Mouse (Mus musculus) heart, postnatal 25 days (tissue): ENCODE data around the gene Pkm. TPM values are rescaled to one million over a fixed set of nuclear protein-coding genes. Genes with fewer than 3 reads are reported as not detected.
A peak's percentile ranks its signal among the peaks of the same experiment; 100 is the strongest.

ENCODE experiments used
- DNase-seq: peaks from one replicate; pipeline ENCODE4 v3.0.0; 2022; ENCODE audit warnings: low spot score
- intact Hi-C: fragments of 180-260 bp; cut with DNase I; formaldehyde crosslinking; loops from one replicate; pipeline ENCODE4 v1.15.1; 2025
- total RNA-seq, 2 experiments: library from RNA; stranded (reverse); gene quantifications; 2 replicates each; pipeline ENCODE4 v1.2.3; 2021

The Pkm gene
- total RNA-seq, 2 experiments from 2014 or later: 1,181 to 1,232 TPM

DNA sequence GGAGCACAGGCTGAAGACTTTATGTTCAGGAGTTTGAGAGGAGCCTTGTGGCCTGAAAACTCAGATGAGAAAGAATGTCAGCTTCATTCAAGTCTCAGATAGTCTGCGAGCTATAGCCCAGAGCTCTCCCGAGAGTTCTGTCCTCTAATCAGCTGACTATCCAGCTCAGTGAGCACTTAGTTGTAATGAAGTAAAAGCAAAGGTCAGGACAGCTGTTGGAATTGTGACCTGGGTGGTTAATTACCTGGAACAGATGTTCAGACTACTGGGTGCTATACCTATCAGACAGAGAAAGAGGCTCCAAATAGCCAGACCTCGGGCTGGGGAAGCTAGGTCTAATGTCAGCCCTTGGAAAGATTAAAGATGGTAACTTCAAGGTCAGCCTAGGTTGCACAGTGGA lies 7.8 kb downstream of the Pkm start:
- intact Hi-C loops: no loop called here
- DNase-seq: no peak

DNA sequence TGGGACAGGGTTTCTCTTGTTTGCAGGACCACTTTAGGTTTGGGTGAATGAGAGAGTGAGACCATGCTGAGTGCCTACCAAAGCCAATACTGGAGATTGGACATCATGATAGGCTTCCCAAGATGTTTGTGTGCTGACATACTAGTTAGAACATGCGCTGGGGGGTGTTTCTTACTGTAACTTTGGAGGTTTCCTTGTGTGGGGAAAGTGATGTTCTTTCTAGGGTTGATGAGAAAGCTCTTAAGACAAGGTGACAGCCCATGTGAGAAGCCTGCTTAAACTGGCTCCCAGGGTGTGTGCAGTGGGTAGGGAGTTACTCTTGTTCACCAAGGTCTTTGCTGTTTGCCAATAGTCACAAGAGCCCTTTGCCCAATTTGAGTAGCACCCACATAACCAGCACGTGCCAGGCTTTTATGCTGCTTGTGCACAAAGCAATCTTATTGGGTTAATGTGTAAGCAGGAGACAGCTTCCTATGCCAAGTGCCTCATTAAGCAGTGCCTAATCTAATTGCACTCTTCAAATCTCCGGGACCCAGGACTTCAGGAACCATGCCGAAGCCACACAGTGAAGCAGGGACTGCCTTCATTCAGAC lies 8.6 kb downstream of the Pkm start:
- DNase-seq: no peak
- intact Hi-C loops: no loop called here

DNA sequence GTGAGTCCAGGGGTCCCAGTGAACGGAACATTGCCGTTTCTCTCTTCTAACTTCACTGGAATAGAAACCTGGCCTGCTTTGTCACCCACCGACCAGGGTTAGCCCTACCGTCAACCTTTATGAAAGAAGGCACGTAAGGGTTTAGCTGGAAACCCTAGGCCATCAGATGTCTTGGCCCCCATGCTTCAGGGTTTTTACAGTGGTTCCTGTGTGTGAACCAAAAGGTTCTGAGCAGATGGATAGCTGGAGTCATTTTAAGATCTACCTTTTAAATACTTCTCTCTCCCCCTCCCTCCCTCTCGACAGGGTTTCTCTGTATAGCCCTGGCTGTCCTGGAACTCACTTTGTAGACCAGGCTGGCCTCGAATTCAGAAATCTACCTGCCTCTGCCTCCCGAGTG lies 9.8 kb downstream of the Pkm start:
- no peak for DNase-seq
- intact Hi-C loops: no loop called here

DNA sequence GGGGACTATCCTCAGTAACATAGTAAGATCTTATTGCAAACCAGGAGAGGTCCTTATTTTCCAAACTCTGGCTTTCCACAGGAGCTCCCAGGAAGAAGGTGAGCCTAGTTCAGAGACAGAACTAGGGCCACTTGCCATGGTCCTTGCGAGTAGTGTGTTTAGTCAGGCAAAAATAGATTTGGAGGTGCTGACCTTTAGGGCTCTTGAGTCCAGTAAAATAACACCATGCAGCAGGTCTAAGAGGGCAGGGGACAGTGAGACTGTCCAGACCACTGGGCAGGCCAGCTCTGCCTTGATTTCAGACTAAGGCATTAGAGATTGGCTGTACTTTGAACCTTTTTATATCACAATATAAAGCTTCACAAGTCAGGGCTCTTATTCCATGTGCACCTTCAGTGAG lies 10.6 kb downstream of the Pkm start:
- intact Hi-C loops: no loop called here
- no peak for DNase-seq

DNA sequence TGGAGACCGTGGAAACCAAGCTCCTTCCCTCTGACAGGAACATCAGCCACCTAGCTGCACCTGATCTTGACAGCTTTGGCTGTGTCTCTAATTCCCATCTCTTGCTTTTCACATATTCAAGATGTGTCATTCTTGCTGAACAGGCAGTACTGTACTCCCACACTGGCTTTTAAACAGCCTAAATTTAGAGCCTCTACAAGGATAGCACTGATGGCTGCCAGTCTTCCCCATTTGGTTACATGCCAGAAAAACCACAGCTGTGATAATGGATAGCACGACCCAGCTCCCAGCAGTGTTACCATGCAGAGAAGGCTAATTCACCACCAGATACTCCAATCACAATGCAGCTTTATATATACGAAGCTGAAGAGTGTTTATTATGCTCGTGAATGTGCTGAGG lies 11.1 kb downstream of the Pkm start:
- intact Hi-C loops: no loop called here
- no peak for DNase-seq

DNA sequence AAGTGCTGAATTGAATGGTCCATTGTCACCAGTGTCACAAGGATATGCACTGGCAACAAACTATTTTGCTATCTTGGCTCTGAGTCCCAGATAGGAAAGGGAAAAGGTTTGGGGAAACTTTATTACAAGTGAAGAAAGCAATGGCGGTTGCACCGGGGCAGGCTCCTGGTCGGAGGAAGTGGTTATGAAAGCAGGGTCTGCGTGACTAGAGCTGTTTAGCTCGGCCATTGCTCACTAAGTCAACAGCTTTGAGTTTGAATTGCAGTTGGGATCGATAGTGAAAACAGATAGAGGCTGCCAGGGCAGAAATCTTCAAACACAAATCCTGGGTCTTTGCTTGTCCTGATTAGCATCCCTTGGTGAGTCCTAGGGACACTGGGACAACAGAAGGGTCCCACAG lies 11.7 kb downstream of the Pkm start:
- intact Hi-C loops: no loop called here
- no peak for DNase-seq

DNA sequence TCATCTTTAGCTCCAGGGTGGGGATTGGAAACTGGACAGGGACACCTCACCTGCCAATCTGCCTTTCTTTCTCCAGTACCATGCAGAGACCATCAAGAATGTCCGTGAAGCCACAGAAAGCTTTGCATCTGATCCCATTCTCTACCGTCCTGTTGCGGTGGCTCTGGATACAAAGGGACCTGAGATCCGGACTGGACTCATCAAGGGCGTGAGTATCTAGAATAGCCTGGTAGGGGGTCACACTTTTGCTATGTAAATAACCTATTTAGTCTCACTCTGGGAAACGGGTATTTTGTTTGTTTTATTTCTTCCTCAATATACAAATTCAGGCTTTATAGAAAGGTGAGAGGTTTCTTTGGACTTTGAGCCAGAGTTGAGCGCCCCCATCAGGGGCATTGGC lies 12.3 kb downstream of the Pkm start:
- intact Hi-C loops: no loop called here
- DNase-seq: no peak

DNA sequence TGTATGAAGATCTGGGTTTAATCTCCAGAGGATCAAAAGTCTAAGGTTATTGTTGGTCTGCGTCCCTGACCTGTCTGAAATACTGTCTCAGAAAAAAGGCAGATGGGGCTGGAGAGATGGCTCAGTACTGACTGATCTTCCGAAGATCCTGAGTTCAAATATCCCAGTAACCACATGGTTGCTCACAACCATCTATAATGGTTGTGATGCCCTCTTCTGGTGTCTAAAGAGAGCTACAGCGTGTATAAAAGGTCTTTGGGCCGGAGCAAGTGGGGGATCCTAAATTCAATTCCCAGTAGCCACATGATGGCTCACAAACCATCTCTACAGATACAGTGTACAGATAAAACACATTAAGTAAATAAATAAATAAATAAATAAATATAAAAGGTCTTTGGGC lies 13.0 kb downstream of the Pkm start:
- intact Hi-C loops: no loop called here
- DNase-seq: no peak

DNA sequence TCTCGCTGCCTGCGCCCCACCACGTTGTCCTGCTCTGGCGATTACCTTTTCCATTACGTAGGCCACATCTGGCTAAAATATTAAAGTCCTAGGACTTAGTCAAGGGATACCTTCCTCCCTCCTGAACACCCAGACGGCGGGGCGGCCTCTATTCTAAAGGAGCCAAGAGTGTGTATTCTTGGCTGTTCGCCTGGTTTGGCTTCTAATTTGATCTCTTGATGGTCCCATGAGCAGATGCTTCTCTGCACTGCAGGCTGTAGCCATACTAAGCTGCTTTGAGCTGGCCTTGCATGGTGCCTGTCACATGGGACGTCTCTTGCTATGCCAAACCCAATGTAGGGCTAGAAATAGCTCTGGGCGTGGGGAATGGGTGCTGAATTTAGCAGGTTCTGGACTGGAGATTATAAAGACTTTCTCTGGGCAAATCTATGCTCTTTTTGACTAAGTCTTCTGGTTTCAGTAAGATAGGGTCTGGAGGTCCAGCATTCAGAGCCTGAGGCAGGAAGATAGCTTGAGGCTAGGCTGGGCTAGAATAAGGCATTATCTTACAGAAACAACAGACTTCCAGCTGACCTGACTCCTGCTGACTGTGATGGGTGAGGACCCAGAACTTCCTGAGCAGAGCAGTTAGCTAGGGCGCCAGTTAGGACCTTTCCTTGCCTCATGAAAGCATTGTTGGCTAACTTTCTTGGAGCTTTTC lies 16.2 kb downstream of the Pkm start:
- intact Hi-C loops: no loop called here
- DNase-seq: no peak

DNA sequence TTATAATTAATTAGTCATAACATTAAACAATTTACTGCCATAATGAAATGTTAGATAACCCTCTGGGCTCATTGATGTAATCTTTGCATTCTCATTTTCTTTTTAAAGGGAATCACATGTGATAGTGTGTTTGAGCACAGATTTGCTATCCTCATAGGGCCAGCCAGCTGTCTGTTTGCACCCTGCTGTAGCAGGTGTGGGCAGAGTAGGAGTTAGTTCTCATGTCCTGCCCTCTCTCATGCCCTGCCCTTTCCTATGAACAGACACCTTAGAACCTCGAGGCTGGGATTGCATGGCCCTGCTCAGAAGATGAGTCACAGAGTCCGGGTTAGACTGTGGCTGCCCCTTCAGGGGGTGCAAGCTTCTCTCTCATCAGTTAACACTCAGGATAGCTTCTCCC lies 17.3 kb downstream of the Pkm start:
- DNase-seq: no peak
- intact Hi-C loops: no loop called here

DNA sequence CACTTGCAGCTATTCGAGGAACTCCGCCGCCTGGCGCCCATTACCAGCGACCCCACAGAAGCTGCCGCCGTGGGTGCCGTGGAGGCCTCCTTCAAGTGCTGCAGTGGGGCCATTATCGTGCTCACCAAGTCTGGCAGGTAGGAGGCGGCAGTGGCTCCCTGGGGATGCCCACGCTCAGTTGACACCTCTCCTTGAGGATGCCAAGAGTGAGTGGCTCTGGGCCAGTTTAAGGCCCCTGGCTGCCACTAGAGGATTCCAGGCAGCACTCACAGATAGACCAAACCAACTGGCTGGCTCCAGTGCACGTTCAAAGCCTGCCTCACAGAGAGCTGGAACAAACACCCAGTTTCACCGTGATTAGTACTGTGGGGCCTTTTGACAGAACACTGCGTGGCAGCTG lies 19.4 kb downstream of the Pkm start:
- DNase-seq: no peak
- intact Hi-C loops: loop anchor here (5.0 kb wide), 2 partner anchors 33 to 108 kb away; no protein-coding TSS in a partner anchor

DNA sequence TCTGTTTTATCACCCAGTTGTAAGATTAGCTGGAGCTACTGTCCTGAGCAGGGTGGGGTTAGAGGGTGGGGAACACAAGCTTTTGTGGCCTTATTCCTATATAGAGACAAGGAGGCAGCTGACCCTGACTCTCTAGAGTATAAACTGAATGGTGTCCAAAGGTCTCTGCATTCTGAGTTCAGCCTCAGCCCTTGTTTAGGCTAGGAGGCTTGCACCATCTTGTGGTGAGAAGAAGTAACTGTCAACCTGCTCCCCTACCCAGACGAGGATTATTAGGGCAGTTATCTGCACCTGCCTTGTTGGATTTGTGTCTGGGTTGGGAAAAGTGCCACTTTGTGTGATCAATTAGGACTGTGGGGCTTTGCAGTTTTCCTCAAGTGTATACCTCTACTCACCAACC lies 22.1 kb downstream of the Pkm start:
- no peak for DNase-seq
- intact Hi-C loops: loop anchor here (2.0 to 5.0 kb wide), 4 partner anchors 22 to 111 kb away; partner anchors contain the start of genes Parp6 and Pkm

DNA sequence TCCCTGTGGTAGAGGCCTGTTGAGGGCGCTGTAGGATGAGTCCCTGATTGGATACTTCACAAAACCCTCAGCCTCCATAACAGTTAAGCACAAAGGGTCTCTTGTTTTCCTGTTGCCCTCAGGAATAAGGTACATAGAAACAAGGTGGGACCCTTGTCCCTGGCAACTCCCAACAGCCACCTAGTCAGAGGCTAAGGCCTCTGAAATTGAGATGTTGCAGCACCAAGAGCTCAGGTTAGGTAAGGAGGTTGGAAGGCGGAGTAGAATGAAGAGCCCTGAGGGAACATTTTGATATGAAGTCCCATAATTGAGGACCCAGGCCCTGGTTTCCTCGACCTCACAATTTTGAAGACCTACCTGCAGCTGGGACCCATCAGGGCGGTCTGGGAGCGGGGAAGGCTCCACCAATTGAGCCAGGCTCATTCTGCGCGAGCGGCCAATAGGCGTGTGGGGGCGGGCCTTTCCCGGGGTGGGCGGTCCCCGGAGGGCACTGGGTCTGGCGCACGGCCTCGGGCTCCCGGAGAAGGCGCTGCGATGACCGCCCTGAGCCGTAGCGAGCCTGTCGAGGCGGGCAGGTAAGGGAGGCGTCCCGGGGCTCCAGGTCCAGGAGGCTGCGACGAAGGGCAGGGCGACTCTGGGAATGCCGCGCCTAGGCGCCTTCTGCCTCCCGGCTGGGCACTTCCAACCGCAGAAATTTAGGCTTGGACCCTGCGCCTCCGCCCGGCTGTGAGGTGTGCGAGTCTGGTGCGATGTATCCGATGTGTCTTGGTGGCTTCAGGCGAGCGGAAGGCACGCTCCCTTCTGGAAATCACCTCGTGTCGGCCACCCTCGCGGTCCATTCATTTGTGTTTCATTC lies 23.7 kb downstream of the Pkm start, which contains the start of gene Gramd2:
TSS of gene Gramd2 (plus strand) at position 467 of the 856 bp plus-strand sequence.
- DNase-seq: no peak
- intact Hi-C loops: loop anchor here (2.0 to 5.0 kb wide), 4 partner anchors 23 to 113 kb away; partner anchors contain the start of genes Parp6 and Pkm

DNA sequence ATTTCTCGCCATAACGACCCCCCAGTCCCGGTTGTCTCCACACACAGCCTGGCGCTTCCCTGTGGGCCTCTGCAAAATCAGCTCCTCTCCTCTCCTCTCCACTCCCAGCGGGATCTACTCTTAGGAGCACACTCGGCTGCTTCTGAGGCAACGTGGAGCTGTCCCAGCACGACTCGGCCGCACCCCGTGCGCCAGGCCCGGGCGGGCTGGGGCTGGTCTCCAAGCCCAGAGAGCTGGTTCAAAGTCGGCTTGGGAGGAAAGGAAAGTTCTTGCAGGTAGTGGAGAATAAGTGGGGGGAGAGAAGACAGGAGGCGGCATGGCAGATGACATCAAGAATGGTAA lies 24.3 kb downstream of the Pkm start:
- intact Hi-C loops: no loop called here
- DNase-seq: no peak

DNA sequence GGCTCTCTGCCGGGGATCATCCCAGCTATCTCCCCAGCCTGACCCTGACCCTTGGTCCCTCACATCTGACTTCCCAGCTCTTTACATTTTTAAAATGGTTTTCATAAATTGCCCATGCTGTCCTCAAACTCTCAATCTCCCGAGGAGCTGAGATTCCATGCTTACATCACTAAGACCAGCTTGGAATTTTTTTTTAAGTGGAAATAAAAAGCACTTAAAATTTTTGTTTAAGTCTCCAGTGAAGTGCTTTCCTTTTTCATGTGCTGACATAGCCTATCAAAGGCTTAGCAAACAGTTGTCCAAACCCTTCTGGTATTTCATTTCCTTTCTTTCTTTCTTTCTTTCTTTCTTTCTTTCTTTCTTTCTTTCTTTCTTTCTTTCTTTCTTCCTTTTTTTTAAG lies 27.9 kb downstream of the Pkm start:
- intact Hi-C loops: no loop called here
- DNase-seq: no peak

DNA sequence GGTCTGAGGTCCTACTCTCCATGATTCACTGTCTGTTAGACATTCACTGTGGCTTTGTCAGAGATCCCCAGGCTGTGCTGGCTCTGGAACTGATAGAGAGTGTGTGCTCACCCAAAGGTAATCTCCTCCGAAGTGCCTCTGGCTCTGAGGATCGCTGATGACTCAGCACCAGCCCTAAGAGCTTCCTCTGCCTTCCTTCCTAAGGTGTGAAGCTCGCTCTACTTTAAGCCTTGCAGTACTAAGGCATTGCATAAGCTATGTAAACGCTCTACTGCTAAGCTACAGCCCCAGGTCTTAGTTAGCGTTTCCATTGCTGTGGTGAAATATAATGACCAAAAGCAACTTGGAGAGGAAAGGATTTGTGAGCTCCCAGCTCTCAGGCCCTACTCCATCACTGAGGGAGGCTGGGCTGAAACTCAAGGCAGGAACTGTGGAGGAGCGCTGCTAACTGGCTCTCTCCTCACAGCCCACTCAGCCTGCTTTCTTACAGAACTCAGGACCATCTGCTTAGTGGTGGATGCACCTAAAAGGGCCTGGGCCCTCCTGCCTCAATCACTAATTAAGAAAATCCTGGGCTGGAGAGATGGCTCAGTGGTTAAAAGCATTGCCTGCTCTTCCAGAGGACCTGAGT lies 31.4 kb downstream of the Pkm start:
- intact Hi-C loops: no loop called here
- DNase-seq: no peak

DNA sequence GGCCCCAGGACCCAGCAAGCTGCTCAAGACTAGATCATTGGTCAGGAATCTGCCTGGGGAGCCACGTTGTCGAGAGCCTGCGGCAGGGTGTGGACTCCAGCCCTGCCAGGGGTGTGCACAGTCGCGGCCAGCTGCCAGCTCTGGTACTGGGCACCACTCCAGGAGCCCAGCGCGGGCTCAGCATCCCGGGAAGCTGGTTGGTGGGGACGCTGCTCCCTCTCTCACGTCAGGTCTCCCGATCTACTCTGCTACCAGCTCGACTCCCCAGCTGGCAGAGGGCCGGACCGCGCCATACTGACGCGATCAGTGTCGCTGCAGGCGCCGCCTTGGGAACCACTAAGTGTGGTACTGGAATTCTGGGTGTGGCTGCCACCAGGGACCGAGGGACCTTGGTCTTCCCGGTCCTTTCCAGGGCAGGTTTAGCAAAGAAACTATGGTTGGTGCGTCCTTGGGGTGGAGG lies 35.5 kb downstream of the Pkm start:
- intact Hi-C loops: no loop called here
- peak; percentile 68 for DNase-seq

DNA sequence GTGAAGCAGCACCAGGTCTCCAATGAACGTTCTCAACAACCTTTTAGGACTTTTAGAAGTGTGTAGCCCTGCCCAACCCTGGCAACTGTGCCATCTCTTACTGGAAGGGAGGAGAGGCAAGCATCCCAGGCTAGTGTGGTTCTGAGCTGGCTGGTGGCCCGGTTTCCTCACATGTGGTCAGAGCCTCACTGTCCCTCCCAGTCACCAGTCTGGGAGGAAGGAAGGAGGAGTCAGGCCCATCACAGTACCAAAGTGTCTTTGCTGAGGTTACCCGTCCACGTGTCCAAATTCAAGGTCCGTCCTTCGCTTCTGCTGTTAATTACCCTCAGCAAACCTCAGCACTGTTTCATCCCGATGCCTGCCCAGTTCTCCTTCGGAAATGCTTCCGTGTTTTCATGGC lies 36.0 kb downstream of the Pkm start:
- intact Hi-C loops: no loop called here
- DNase-seq: no peak

DNA sequence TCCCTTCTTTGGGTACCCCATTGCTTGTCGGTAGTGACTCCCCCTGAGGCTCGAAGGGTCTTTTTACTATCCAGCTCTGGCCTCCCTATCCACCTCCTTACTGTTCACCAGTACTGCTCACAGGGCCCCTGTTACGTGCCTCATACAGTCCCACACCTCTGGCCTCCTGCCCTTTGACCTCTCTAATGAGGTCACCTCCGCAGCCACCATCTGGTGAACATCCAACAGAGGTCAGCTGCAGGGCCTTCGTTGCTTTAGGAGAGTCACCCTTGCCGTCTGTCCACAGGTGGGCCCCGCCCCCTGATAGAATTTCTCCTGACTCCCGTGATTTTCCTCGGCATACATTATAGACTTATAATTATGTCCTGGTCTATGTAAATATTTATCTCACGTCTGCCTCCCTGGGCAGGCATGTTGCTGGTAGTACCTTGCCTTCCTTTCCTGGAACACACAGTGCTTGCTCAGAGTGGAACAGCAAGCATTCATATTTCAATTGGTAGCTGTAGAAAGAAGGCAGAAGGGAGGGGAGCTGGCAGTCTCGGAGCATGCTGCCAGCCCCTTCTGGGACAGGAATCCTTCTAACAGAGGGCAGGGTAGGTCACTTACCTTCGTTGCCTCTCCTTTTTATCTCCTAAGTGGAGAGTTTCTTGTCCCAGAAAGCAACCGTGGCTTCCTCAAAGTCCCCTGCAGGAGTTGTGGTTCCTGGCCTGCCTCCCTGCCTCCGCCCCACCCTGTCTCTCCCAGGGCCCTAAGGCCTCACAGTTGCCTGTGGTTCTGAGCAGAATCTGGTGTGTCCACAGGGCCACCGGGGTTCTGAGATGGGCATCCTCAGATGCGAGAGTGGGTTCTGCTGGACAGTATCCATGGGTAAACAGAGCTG lies 38.6 kb downstream of the Pkm start:
- intact Hi-C loops: no loop called here
- no peak for DNase-seq

DNA sequence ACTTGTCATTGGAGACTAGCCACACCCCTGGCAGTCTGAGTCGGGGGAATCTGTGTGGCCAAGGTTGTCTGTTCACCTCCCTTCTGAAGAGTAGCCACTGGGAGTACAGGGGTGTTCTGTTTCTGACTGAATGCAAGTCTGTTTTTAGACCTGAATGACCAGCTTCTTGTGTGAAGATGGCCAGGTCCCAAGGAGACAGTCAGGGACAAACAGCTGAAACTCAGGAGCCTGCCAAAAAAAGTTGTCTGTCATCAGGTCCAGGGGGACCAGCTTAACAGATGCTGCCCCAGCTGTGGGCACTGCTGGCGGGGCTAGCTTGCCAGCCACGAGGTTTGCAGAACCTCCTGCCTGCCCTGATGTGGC lies 39.3 kb downstream of the Pkm start:
- DNase-seq: no peak

More for the DNA sequence above, 39.3 kb downstream of the Pkm start:
- intact Hi-C loops: no loop called here
